Mouse (Mus musculus) A20 (cell line): Measurements from ENCODE around the gene Hdgfl2.
A peak's percentile ranks its signal among the peaks of the same experiment; 100 is the strongest.

Experiments used
- DNase-seq: peaks from one replicate; pipeline ENCODE4 v3.0.0-alpha.2; 2011; ENCODE audit warnings: low read depth, low spot score

Hdgfl2 gene

GRCm38 (mm10) chr17:56128246-56128645 is 48.8 kb downstream of the Hdgfl2 start:
- no peak for DNase-seq

DNA sequence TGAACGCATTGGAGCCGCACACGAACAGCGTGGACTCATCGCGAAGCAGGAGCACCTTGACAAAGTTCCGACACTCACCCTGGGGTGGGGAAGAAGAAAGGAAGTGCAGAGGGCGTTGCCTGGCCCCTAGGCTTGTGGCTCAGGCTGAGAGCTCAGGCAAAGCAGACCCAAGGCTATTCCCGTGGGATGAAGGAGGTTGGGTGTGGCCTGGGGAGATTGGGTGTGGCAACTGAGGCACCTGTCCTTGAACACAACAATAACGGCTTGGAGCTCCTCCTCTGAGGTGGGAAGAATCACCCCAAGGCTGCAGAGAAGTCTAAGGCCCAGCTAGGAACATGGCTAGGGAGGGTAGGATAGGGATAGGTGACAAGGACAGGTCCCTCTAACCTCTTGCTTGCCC is 51.7 kb downstream of the Hdgfl2 start:
- no peak for DNase-seq

GRCm38 (mm10) chr17:56131814-56132213 is 52.4 kb downstream of the Hdgfl2 start:
- DNase-seq = peak; percentile 78

GRCm38 (mm10) chr17:56132661-56133060 is 53.2 kb downstream of the Hdgfl2 start:
- peak; percentile 77 for DNase-seq

DNA sequence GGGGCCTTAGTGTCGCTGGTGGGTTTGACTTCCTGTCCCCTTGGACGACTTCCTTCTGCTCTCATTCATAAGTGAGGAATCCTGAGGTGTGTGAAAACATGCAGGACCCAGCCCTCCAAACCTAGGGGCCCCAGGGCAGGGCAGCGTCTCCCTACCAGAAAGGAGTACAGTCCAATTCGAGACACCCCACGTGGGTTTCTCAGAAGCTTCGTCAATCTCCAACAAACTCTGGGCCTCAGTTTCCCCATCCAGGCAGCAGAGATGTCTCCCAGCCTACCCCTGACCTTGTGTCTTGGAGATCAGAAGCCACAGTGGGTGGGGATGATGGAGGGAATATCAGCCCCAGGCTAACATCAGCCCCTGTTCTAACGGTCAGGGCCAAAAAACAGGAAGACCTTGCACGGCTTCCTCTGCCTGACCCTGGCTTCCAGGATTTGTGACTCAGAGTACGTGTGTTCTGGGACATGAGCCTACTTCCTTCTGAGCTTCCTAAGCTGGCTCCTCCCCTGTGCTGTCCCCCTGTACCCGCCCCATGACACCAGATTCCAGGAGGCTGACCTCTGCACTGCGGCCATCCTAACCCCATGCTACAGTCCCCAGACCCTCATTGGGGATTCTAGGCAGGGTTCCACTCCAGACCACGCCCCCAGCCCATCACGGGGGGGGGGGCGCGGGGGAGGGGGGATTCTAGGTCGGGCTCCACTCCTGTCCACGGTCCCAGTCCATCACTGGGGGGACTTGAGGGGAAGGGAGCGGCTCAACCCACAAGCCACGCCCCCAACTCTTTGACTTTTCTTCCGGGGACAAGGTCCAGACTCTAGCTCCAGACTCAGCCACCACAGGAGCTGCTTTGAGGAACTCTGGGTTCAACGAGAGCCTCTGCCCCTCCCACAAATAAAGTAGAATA is 54.3 kb downstream of the Hdgfl2 start:
- DNase-seq = no peak

DNA sequence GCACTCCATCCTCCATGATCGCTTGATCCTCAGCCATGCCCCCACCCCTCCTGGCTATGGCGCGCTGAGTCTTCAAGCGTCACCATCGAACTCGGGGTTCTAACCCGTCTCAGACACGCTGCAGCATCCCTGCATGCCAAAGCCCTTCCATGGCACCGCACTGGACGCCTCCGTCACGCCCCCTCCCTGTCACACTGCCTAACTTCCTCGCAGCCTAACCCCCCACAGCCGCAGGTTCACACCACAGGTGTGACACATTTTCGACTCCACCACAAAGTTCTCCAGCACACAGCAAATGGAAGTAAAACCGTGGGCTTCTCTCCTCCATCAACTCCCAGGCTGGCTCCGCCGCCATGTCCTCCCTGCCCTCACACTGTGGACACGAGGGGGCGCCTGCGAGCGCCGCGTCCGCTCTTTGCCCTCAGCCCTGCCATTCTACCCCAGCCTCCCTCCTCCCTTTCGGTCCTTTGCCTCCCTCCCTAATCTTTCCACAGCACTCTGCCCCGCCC is 55.1 kb downstream of the Hdgfl2 start:
- DNase-seq = peak; percentile 80

DNA sequence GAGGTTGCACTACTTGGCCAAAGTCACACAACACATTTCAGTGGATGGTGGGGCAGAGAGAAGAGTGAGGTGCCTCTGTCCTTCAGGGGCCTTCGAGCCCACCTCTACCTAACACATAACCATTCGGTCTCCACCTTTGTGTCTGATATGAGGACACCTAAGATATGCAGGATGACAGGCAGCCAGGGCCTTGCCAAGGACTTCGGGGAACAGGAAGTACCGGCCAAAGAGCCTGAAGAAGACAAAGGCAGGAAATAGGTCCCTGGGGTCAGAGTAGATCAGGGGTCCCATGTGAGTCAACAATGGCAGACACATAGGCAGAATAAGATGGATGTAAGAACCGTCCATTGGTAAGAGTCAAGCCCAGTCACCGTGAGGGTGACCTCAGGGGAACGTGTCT is 57.1 kb downstream of the Hdgfl2 start:
- DNase-seq = no peak

DNA sequence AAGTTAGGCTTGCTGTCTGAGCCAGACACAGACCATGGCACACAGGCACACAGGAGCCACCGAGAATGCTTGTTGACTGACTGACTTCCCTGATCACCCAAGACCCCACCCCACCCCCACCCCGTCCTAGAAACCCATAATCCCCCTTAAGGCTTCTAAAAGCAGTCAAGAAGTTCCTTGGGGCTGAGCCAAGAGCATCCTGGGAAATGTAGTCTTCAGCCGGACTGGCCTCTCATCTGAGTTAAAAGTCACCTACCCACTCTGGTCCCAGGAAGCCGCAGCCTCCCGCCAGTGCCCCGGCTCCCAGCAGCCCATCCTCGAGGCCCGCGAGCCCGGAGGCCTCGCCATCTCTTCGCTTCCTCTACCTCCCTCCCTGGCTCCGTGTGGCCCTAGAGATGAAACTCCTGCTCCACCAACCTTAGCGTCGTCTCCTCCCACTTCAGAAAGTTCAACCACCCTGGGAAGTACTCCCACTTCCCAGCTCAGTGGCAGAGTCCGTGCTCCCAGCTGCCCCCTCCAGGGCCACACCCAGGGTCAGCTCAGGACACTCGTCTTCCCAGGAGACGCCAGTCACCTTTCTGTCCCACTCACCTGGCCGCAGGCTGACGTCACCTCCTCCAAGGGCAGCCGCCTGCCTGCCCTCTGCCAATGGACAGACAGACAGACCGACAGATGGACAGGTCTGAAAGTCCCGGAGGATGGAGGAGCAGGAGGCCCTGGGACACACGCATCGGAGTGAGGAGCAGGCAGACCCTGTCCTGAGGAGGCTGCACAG is 58.6 kb downstream of the Hdgfl2 start:
- DNase-seq = no peak

- DNase-seq = no peak
Measured at GRCm38 (mm10) chr17:56139355-56139754, 59.9 kb downstream of the Hdgfl2 start.

DNA sequence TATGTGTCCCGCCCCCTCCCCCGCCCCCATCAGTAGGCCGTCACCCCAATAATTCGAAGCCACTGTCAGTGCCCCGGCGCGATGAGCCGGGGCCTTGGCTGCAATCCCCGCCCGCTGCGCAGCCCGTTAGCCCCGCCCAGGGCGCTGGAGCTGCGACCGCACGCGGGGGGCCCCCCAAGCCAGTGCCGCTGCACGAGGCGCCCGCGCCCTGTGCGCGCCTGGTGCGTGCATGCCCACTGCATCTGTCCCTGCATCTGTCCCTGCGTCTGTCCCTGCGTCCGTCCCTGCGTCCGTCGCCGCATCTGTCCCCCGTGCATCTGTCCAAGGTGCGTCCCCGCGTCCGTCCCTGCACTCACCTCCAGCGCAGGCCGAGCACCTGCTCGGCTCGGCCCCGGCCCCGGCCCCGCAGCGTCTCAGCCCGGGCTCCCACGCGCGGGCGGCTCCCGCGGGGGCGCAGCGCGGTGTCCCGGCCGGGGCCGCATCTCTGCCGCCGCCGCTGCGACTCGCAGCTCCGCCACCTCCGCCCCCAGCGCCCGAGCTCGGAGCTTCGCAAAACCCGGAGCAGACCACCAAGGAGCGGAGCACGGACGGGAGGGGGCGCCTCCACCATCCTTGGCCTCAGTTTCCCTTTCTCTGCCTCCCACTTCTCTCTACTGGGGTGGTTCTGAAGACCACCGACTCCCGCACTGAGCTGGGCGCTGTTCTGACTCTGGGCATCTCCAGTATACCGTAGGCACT is 60.6 kb downstream of the Hdgfl2 start, which contains the start of gene Sema6b:
TSS of gene Sema6b (minus strand) at position 486 of the 738 bp plus-strand sequence.
- DNase-seq = peak; percentile 73

DNA sequence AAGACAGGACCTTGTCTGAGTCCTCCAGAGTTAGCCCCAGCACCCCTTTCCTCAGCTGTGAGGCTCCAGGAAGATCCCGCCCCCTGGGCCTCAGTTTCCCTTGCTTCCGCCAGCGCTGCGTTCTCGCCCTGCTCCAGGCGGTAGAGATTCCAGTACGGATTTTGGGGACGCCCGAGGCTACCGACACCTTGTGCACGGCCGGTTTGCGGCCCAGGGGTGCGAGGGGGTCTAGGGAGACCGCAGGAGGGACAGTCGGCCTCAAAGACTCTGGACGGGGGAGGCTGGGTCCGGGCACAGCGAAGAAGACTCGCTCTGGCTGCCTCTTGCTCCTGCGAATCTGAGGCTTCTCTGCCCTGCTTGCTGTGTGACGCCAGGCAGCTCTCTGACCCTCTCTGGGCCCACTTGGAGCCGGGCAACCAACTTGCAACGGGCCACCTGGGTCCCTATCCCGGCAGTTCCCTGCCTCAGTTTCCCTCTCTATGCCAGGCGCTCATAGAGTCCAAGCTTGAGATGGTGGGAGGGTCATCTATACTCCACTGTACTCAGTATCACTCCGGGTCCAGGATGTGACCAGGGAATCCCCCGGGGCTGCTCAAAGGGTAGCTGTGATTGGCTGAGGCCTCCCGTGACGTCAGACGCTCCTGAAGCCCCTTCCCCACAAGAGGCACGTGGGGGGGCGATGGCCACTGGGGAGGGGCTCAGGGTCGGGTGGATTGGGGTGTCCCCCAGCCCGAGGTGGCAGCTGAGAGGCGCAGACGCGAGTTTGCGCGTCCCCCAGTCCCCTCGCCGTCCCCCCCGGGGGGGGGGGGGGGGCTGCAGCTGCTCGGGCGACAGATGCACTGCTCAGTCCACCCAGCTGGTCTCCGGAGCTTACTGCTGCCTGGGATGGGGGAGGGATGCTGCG is 62.5 kb downstream of the Hdgfl2 start:
- DNase-seq = peak; percentile 48

- no peak for DNase-seq
Measured at GRCm38 (mm10) chr17:56144546-56144945, 65.1 kb downstream of the Hdgfl2 start.

- no peak for DNase-seq
Measured at GRCm38 (mm10) chr17:56146131-56146530, 66.7 kb downstream of the Hdgfl2 start.

- DNase-seq = peak; percentile 71
Measured at GRCm38 (mm10) chr17:56147420-56147819, 68.0 kb downstream of the Hdgfl2 start.

DNA sequence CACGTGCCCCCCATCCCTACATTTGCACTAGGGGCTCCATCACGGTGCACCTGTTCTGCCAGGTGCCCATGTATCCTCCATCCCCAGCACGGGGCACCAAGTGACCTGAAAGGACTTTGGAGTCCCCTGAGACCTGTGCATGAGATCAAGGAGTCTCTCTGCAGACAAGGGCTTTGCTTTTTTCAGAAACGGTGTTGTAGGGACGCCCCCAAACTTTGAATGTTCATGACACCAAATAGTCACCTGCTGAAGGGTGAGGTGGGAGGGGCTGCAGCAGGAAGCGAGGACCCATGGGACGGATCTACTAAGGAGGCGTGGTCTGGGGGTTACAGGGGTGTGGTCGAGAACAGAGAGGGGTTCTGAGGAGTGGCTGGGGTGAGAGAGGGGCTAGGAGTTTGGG is 68.8 kb downstream of the Hdgfl2 start:
- peak; percentile 81 for DNase-seq

DNA sequence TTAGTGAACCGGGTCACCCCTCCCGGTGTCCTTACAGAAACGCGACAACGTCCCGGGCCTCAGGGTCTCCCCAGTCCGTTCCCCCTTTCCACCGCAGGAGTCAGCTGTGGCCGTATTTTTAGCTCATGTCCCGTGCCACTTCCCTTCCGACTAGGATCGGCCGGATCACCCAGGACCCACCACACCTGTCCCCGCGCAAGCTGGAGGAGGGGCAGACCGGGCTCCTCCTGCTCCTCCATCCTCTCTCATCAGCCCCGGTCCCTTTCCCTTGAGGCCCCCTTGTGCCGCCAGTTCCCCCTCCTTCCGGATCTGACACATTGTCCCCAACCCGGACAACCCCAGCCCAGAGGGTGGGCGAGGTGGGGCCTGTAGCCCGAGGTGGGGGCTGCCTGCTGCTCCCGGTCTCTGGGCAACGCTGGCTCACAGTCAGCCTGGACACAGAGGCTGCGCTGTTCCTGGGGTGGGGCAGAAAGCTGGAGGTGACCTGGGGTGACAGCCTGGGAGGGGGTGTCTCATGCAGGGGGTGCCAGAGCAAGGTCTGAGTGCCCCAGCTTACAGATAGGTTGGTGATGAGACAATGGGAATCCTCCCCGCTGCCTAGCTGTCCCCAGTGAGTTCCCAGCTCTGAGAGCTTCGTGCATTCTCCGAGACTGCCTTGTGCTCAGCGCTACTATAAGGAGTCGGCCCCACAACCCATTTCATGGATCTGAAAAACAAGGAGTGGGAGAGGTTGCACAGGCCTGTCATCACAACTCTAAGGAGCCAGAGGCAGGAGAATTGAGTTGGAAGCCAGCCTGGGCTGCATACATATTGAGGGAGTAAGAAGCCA is 69.6 kb downstream of the Hdgfl2 start:
- no peak for DNase-seq

- no peak for DNase-seq
Measured at GRCm38 (mm10) chr17:56149897-56150296, 70.5 kb downstream of the Hdgfl2 start.
